Mouse (Mus musculus): Measurements from ENCODE around the gene Gm5615. TPM values are rescaled to one million over a fixed set of nuclear protein-coding genes. Genes with fewer than 3 reads are reported as not detected.

Gene Gm5615
- polyA plus RNA-seq (2017; shearing (Covaris generic)) = not detected

DNA sequence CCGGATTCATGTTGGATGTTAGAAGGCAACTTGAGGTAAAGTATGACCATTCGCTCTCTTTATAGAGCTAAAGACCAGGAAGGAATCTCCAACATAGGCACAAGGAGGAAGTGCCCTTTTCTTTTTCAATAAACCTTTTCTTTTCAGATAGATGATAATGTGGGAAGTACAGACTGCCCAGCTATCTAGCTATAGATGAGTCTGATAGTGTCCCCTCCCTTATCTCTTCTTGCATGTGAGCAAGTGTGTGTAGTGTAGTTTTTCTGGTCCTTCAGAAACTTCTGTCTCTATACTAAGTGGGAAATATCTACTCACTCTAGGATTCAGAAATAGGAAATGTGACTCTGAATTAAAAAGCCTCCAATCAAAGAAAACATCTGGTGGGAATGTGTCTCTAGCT is at the start of gene Gm5615:
TSS of gene Gm5615 (minus strand) at position 101 of the 400 bp plus-strand sequence.
- no peak for ATAC-seq

DNA sequence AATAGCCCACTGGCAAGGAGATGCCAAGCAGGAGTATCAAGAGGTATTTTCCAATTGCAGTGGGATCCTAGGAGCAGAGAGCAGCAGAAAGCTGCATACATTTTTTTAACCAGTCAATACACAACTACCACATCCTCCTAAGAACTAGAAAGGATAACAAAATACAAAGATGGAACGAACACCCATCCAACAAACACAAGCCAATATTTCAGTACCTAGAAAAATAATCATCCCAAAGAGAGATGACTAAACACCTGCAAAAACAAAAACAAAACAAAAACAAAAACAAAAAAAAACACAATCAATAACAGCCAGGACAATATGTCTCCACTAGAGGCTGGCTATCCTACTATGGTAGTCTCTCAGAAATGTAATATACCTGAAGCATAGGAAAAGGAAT is 40.8 kb upstream of the Gm5615 start, which contains the start of gene Gm17689:
TSS of gene Gm17689 (minus strand) at position 101 of the 400 bp plus-strand sequence.
- ATAC-seq = no peak

DNA sequence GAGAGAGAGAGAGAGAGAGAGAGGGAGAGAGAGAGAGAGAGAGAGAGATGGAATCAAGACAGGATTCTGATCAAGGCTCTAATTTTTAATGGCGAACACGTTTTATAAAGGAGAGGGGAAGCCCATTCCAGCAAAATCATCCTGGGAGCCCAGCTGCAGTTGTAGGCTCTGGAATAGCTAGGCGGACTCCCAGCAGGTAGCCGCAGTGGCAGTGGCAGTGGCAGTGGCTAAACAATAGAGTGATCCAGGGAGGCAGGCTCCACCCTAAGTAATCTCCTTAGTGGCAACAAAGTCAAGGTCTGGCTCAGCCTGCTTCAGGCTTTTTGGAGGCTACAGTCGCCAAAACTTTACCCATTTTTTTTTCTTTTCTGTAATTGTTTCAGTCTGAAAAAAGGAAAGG is 37.6 kb downstream of the Gm5615 start:
- no peak for ATAC-seq

DNA sequence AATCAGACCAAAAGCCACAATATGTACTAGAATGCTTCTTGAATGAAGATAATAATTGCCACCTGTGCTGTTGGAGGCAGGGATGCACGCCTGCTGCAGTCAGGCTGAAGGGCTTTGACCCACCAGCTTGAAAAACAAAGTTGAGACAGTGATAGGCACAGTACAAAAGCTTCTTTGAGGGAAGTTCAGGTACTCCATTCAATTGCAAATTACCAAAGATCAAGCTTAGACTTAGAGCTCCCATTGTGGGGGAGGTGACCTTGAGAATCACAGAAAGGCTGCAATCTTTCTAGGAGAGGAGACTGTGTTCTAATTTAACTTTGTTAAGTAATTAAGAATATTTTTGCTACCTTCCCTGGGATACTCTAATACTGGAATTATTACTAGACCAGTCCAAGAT is 45.9 kb downstream of the Gm5615 start:
- no peak for ATAC-seq

DNA sequence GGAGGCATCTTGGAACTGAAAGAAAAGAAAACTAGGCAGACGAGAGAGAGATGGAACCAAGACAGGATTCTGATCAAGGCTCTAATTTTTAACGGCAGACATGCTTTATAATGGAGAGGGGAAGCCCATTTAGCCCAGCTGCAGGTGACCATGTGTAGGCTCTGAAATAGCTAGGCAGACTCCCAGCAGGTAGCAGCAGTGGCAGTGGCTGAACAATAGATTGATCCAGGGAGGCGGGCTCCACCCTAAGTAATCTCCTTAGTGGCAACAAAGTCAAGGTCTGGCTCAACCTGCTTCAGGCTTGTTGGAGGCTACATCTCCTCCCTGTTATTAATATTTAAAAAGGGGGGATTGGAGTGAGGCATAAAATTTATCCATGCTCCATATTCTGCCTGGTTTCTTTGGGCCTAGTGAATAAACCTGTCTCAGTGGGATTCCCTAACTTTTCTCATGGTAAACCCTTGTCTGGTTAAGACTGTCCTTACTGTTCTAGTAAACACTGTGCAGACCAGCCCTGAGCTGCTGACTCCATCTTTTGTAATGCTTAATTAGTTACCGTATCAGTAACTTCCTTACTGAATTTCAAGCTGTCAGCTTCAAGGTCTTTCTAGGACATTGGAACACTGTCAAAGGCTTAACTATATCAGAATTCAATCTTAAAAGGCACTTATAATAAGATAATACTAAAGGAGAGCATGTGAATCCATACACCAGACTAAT is 47.1 kb downstream of the Gm5615 start:
- no peak for ATAC-seq

Other genes starting within 250 kb of the Gm5615 start
- not detected for gene Gm7257, start 110.1 kb downstream of the Gm5615 start, polyA plus RNA-seq (2017; shearing (Covaris generic))
- not detected for gene Gm9513, start 66.3 kb downstream of the Gm5615 start, polyA plus RNA-seq (2017; shearing (Covaris generic))
- not detected for gene Gm17689, start 40.7 kb upstream of the Gm5615 start, polyA plus RNA-seq (2017; shearing (Covaris generic))
- not detected for gene A630095E13Rik, start 101.4 kb upstream of the Gm5615 start, polyA plus RNA-seq (2017; shearing (Covaris generic))
- not detected for gene Acrv1, start 151.3 kb upstream of the Gm5615 start, polyA plus RNA-seq (2017; shearing (Covaris generic))
- gene Chek1, start 185.1 kb upstream of the Gm5615 start, polyA plus RNA-seq (2017; shearing (Covaris generic)) = 1 to 10 TPM; 6.1 to 7.0 TPM
- gene Stt3a, start 225.7 kb upstream of the Gm5615 start, polyA plus RNA-seq (2017; shearing (Covaris generic)) = 100 to 1,000 TPM; 223 to 232 TPM